Mouse (Mus musculus) small intestine, adult 2 months (tissue): ENCODE measurements around the gene Tnrc18. TPM values are rescaled to one million over a fixed set of nuclear protein-coding genes. Genes with fewer than 3 reads are reported as not detected.

Experiments
- H3K27ac ChIP-seq: fragments of 200-500 bp; 2 replicates; pipeline ENCODE4 v1.5.1; 2012; ENCODE audit warnings: low read depth, low read length, control low read depth, inconsistent platforms; ENCODE audit not compliant: insufficient read depth
- H3K27me3 ChIP-seq: fragments of 200-500 bp; 2 replicates; pipeline ENCODE4 v1.6.1; 2012; ENCODE audit warnings: mild to moderate bottlenecking, moderate library complexity, low read length, inconsistent platforms; ENCODE audit not compliant: control insufficient read depth, insufficient read depth
- H3K36me3 ChIP-seq: fragments of 200-500 bp; 2 replicates; pipeline ENCODE4 v1.6.1; 2012; ENCODE audit warnings: mild to moderate bottlenecking, low read length, control low read depth, inconsistent platforms; ENCODE audit not compliant: control insufficient read depth, insufficient read depth
- H3K4me1 ChIP-seq: fragments of 200-500 bp; 2 replicates; pipeline ENCODE4 v1.6.1; 2012; ENCODE audit warnings: low read length, inconsistent platforms, mixed read lengths; ENCODE audit not compliant: control insufficient read depth, insufficient read depth, insufficient read length
- H3K4me3 ChIP-seq: fragments of 200-500 bp; 2 replicates; pipeline ENCODE4 v1.5.1; 2012; ENCODE audit warnings: low read depth, mild to moderate bottlenecking, control low read depth, inconsistent platforms, low read length, moderate library complexity
- CTCF ChIP-seq: fragments of 200-500 bp; IDR thresholded peaks from 2 replicates; pipeline ENCODE4 v1.5.1; 2012; ENCODE audit warnings: low read depth, mild to moderate bottlenecking, control low read depth, inconsistent platforms, low read length, moderate library complexity, mixed read lengths; ENCODE audit not compliant: insufficient replicate concordance, insufficient read length; ENCODE audit errors: extremely low read depth
- POLR2A ChIP-seq: fragments of 200-500 bp; IDR thresholded peaks from 2 replicates; pipeline ENCODE4 v1.6.1; 2012; ENCODE audit warnings: low read depth, mild to moderate bottlenecking, control low read depth, inconsistent platforms, low read length, moderate library complexity
- WGBS: fragments of 180-500 bp; shearing (Covaris S2); methylation state at CpG from one replicate; pipeline ENCODE4 v1.1.7; 2018; 5-methylcytosine and 5-hydroxymethylcytosine counted together
- polyA plus RNA-seq: library from polyadenylated mRNA; depleted of rRNA; stranded (reverse); fragments of >200 nt; gene quantifications from 2 replicates; pipeline ENCODE4 v1.2.3, GENCODE M21; 2012

Gene Tnrc18
- polyA plus RNA-seq, 1 experiment: 108 TPM

DNA sequence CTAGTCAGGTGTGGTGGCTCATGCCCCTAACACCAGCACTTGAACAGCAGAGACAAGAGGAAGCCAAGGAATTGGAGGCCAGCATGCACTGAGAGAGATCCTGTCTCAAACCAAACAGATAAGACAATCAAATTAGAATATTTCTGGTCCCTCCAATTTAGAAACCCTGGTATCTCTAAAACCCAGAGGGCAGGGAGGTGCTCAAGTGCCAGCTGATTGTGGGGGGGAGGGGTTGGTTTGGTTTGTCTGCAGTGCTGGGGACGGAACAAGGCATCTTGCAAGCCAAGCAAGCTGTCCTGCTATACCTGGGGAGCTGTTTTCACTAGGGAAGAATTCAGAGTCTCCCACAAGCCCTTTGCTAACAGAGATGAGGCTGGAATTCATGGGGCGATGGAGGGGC, 15.5 kb downstream of the Tnrc18 start:
- H3K27me3 ChIP-seq: no peaks in the 10 kb centered on the region
- no peak overlapping the region for H3K4me3 ChIP-seq
- WGBS: 80% methylated on average over 2 of the region's 2 CpGs
- peaks cover 20% of the 10 kb centered on the region for H3K4me1 ChIP-seq
- peaks cover 6% of the 10 kb centered on the region for H3K36me3 ChIP-seq
- TF ChIP-seq CTCF (no peak), POLR2A (no peak)
- H3K27ac ChIP-seq: no peak overlapping the region

DNA sequence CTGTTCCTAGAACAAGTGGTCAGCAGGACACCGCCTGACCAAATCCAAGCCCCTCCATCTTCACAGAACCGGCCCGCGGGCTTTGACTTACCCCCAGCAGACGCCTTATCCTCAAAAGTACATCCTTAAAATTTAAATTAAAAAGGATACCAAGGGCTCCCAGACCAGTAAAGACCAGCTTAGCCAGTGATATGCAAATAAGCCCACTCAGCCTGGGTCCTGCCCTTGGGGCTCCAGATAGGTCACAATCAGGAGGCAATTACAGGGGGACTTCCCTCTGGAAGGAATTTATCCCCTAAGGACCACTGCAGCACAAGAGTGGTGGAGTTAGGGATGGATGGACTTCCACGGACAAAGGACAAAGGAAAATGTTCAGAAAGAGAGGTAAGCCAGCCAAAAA, 16.8 kb downstream of the Tnrc18 start:
- no peak for TF ChIP-seq CTCF
- TF ChIP-seq POLR2A: no peak
- WGBS: 81% methylated on average over 6 of the region's 6 CpGs
- H3K27me3 ChIP-seq: no peaks in the 10 kb centered on the region
- H3K4me3 ChIP-seq: no peak overlapping the region
- peaks cover 4% of the 10 kb centered on the region; the same call in 1 of the 2 replicates for H3K36me3 ChIP-seq
- H3K27ac ChIP-seq: no peak overlapping the region
- peaks cover 20% of the 10 kb centered on the region for H3K4me1 ChIP-seq

DNA sequence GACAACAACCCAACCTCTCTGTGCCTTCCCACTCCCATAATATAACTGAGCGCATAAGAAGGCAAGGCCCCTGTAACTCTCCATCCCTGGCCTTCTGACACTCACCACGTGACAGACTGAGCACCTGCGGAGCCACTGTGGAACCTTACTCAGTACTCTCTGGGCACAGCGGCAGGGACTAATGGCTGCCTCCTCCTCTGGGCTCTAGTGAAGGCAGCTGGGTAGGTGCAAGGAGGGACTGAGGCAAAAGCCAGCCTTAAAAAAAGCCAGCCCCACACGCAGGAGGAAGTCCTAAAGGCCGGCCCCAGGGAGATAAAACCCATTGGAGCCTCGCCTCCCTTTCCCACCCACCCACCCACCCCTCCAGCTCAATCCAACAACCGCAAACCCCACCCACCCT, 17.3 kb downstream of the Tnrc18 start:
- no peak overlapping the region for H3K27ac ChIP-seq
- TF ChIP-seq POLR2A (no peak), CTCF (no peak)
- no peak overlapping the region for H3K4me3 ChIP-seq
- peaks cover 2% of the 10 kb centered on the region; the same call in 1 of the 2 replicates for H3K36me3 ChIP-seq
- peaks cover 20% of the 10 kb centered on the region for H3K4me1 ChIP-seq
- H3K27me3 ChIP-seq: no peaks in the 10 kb centered on the region
- WGBS: 60% methylated on average over 8 of the region's 8 CpGs

DNA sequence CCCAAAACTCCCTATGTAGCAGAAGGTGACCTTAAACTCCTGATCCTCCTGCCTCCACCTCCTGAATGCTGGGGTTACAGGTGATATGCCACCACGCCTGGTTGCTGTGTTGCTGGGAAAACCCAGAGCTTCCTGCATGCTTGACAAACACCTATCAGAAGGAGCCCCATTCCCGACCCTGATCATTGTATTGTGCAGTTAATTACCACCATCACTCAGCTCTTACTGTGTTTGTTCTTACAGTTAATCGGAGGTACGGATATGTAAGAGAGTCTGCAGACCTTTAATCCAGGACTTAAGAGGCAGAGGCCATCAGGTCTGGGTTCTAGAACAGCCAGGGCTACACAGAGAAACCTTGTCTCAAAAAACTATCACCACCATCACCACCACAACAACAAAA, 18.2 kb downstream of the Tnrc18 start:
- H3K4me1 ChIP-seq: peaks cover 22% of the 10 kb centered on the region
- no peak overlapping the region for H3K27ac ChIP-seq
- no peaks in the 10 kb centered on the region for H3K27me3 ChIP-seq
- no peak overlapping the region for H3K4me3 ChIP-seq
- WGBS: 50% methylated on average over 4 of the region's 4 CpGs
- H3K36me3 ChIP-seq: no peaks in the 10 kb centered on the region
- TF ChIP-seq POLR2A (no peak), CTCF (no peak)

DNA sequence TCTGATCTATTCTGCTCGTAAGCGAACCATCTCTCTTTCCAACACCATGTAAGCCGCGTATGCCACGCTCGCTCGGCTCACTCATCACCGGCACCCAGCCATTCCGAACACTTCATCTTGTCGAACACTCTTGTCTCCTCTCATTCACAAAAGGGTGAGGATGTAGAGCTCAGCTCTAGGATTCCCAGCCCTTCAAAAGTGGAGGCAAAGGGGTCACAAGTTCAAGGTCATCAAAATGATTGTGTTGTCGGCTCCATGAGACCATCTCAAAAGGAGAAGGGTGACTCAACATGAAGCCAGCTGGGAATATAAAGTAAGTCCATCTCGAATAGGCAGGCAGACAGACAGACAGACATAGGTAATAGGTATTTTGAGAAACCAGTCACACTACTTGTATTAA, 19.3 kb downstream of the Tnrc18 start:
- Histone ChIP-seq H3K27ac (no peak overlapping the region), H3K4me3 (no peak overlapping the region), H3K27me3 (no peaks in the 10 kb centered on the region), H3K4me1 (peaks cover 22% of the 10 kb centered on the region), H3K36me3 (no peaks in the 10 kb centered on the region)
- TF ChIP-seq POLR2A (no peak), CTCF (no peak)
- WGBS: 84% methylated on average over 12 of the region's 12 CpGs

DNA sequence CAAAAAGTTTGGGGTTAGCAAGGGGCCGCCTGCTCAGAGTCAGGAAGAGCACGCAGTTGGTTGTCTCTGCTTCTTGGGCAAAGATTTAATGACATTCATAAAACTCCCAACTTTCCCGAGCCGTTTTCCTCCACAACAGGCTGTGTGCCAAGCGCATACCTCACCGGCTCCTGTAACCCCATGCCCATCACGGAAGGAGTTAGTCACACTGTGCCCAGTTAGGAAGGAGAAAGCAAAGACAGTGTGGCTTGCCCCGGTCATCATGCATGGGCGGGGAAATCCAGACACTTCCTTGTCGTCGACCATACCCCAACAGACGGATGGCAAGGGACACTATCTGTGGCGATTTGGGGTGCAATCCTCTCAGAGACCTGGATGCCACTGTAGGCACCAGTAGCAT, 19.8 kb downstream of the Tnrc18 start:
- Histone ChIP-seq H3K36me3 (0 out of 2 replicates have a peak, but pooled peaks cover under 1% of the 10 kb centered on the region), H3K27me3 (no peaks in the 10 kb centered on the region), H3K4me1 (peaks cover 20% of the 10 kb centered on the region), H3K4me3 (no peak overlapping the region), H3K27ac (no peak overlapping the region)
- TF ChIP-seq CTCF (no peak), POLR2A (no peak)
- WGBS: 32% methylated on average over 13 of the region's 13 CpGs

DNA sequence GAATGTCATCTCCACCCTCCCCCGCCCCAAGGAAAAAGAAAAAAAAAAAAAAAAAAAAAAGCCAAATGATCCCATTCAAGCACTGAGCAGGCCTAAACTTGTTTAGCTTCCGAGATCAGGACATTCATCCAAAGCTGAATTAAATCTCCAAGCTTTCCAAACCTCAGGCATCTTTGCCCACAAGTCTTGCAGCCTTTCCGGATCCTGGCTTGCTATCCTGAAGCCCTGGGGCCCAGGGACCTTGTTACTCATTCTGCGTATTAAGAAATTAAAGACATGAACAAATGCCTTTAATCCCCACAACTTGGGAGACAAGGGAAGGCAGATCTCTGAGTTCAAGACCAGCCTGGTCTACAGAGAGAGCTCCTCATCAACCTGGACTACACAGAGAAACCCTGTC, 20.5 kb downstream of the Tnrc18 start:
- WGBS: 90% methylated on average over 4 of the region's 4 CpGs
- no peak for TF ChIP-seq POLR2A
- TF ChIP-seq CTCF: no peak
- Histone ChIP-seq H3K27ac (no peak overlapping the region), H3K36me3 (peaks cover 2% of the 10 kb centered on the region; the same call in 1 of the 2 replicates), H3K4me3 (no peak overlapping the region), H3K27me3 (no peaks in the 10 kb centered on the region), H3K4me1 (peaks cover 20% of the 10 kb centered on the region)

GRCm38 (mm10) chr5:142794582-142794981, 22.9 kb downstream of the Tnrc18 start:
- Histone ChIP-seq H3K4me3 (peak overlapping the region; percentile 60), H3K27me3 (no peaks in the 10 kb centered on the region), H3K36me3 (peaks cover 6% of the 10 kb centered on the region), H3K4me1 (peaks cover 18% of the 10 kb centered on the region), H3K27ac (peak overlapping the region; percentile 50)
- TF ChIP-seq CTCF: no peak
- no peak for TF ChIP-seq POLR2A
- 81% methylated on average over 13 of the region's 13 CpGs for WGBS
